Mouse (Mus musculus) embryo, embryonic 10 days (tissue): ENCODE data around the gene Atg5.

Source experiments
- DNase-seq: peaks from one replicate; pipeline ENCODE4 v3.0.0-alpha.2; 2015; ENCODE audit warnings: low spot score

Gene Atg5

GRCm38 (mm10) chr10:44390286-44390685 lies 122.1 kb downstream of the Atg5 start:
- no peak for DNase-seq

- no peak for DNase-seq
These were observed 123.5 kb downstream of the Atg5 start for GRCm38 (mm10) chr10:44391509-44392290.

- no peak for DNase-seq
These were observed 124.7 kb downstream of the Atg5 start for GRCm38 (mm10) chr10:44392855-44393254.

- DNase-seq, result no peak
These were observed 132.0 kb downstream of the Atg5 start for GRCm38 (mm10) chr10:44400119-44400518.

GRCm38 (mm10) chr10:44400602-44401001 lies 132.4 kb downstream of the Atg5 start:
- DNase-seq, result no peak

GRCm38 (mm10) chr10:44401600-44401999 lies 133.4 kb downstream of the Atg5 start:
- DNase-seq, result no peak

- DNase-seq, result no peak
These were observed 135.3 kb downstream of the Atg5 start for GRCm38 (mm10) chr10:44403415-44403814.

GRCm38 (mm10) chr10:44409054-44409453 lies 140.9 kb downstream of the Atg5 start:
- peak; percentile 17 for DNase-seq

- DNase-seq, result no peak
These were observed 141.8 kb downstream of the Atg5 start for GRCm38 (mm10) chr10:44409958-44410357.
